In the genomic region with DNA sequence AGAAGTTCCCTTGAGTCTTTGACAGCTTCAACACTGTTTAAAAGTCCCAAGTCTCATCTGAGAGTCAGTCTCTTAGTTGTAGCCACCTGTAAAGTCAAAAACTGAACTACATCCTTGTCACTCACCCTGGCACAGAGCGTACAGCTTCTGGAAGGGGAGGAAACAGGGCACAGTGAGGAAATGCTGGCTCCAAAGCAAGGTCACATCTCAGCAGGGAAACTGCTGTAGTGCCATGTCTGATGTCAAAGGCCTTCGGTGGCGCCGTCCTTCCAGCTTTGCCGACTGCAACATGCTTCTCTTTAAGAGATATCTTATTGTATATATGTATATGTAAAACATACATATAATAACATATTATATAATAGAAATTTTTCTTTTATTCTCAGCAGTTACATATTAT, we compare ENCODE assay signal across 23 mouse cellular contexts.
A peak's percentile ranks its signal among the peaks of the same experiment; 100 is the strongest.
DNase-seq lines count a peak whose midpoint lies in the region; ATAC-seq and TF ChIP-seq lines count a peak whose summit lies in the region.
"Had no signal": no experiment of that assay in that cellular context is flagged by ENCODE, and none has a peak within 500 bp of the region (broad histone marks: within the 10 kb centered on the region; RNA-seq: fewer than 3 reads in every experiment).

No protein-coding gene starts in this region.

- H3K9ac ChIP-seq in forebrain, postnatal 0 days: no peak overlapping the region
- H3K9ac ChIP-seq: forebrain, embryonic 13.5 days; intestine, embryonic 15.5 days; limb, embryonic 12.5 days; liver, postnatal 0 days; midbrain, embryonic 12.5 days had no signal

- H3K27me3 ChIP-seq in cerebellum, adult 2 months (ENCODE audit: control insufficient read depth, insufficient read depth, low read length): no peaks in the 10 kb centered on the region
- H3K27me3 ChIP-seq in forebrain, postnatal 0 days (ENCODE audit: insufficient read depth, low read length): no peaks in the 10 kb centered on the region
- H3K27me3 ChIP-seq: forebrain, embryonic 13.5 days; intestine, embryonic 15.5 days; limb, embryonic 12.5 days; midbrain, embryonic 12.5 days had no signal

- 13% methylated on average over 5 of the region's 5 CpGs for WGBS in cerebellum, adult 2 months
- 84% methylated on average over 5 of the region's 5 CpGs for WGBS in forebrain, postnatal 0 days

- H3K36me3 ChIP-seq in forebrain, postnatal 0 days (ENCODE audit: insufficient read depth): no peaks in the 10 kb centered on the region
- H3K36me3 ChIP-seq: hindbrain, embryonic 10.5 days; intestine, embryonic 15.5 days; limb, embryonic 12.5 days; midbrain, embryonic 12.5 days had no signal

- peak; percentile 40 for DNase-seq in adrenal gland, adult 8-10 months
- DNase-seq in adrenal gland, postnatal 10 days: peak; percentile 35
- DNase-seq in cerebellum, adult 2 months: peak; percentile 38 to 58
- peak; percentile 34 to 55 for DNase-seq in cerebellum, postnatal 25 days
- DNase-seq in kidney, postnatal 10 days: no peak
- DNase-seq in layer of hippocampus, adult 9-11 months: no peak
- no peak for DNase-seq in forebrain, postnatal 0 days
- DNase-seq: gastrocnemius, postnatal 10 days; kidney, adult 8-10 months; kidney, postnatal 14 days; layer of hippocampus, postnatal 36 days; liver, postnatal 0 days; right cerebral cortex, postnatal 14 days had no signal

- TF ChIP-seq CTCF in cerebellum, adult 2 months (IDR thresholded peaks at IDR 0.05; ENCODE audit: borderline replicate concordance, insufficient read depth, low read depth, low read length): no peak
- TF ChIP-seq CTCF in forebrain, postnatal 0 days (IDR thresholded peaks at IDR 0.05; ENCODE audit: low read depth): no peak

- H3K9me3 ChIP-seq in forebrain, postnatal 0 days (ENCODE audit: low read length): no peaks in the 10 kb centered on the region
- H3K9me3 ChIP-seq: forebrain, embryonic 13.5 days; hindbrain, embryonic 10.5 days; intestine, embryonic 15.5 days; limb, embryonic 12.5 days; midbrain, embryonic 12.5 days had no signal

- ATAC-seq in forebrain, postnatal 0 days: no peak
- ATAC-seq: forebrain, embryonic 13.5 days; hindbrain, embryonic 16.5 days; intestine, embryonic 15.5 days; liver, postnatal 0 days; lung, postnatal 0 days had no signal

- H3K4me2 ChIP-seq in forebrain, postnatal 0 days (ENCODE audit: low read depth): no peak overlapping the region
- H3K4me2 ChIP-seq: forebrain, embryonic 13.5 days; heart, embryonic 11.5 days; intestine, embryonic 15.5 days; limb, embryonic 12.5 days; liver, embryonic 11.5 days; midbrain, embryonic 12.5 days had no signal

- no peak overlapping the region for H3K4me3 ChIP-seq in cerebellum, adult 2 months (replicated peaks; ENCODE audit: insufficient read depth, low read depth, low read length)
- no peak overlapping the region for H3K4me3 ChIP-seq in forebrain, postnatal 0 days (ENCODE audit: low read depth, low read length)
- H3K4me3 ChIP-seq: forebrain, embryonic 13.5 days; hindbrain, embryonic 10.5 days; intestine, embryonic 15.5 days; limb, embryonic 12.5 days; midbrain, embryonic 12.5 days had no signal

- H3K27ac ChIP-seq in cerebellum, adult 2 months (ENCODE audit: insufficient read depth, low read length): no peak overlapping the region
- H3K27ac ChIP-seq in forebrain, postnatal 0 days (ENCODE audit: low read depth, low read length): no peak overlapping the region
- H3K27ac ChIP-seq: forebrain, embryonic 13.5 days; hindbrain, embryonic 10.5 days; intestine, embryonic 15.5 days; limb, embryonic 12.5 days; macrophage; midbrain, embryonic 12.5 days had no signal

- peaks cover 12% of the 10 kb centered on the region for H3K4me1 ChIP-seq in cerebellum, adult 2 months (ENCODE audit: control insufficient read depth, insufficient read depth, low read length)
- H3K4me1 ChIP-seq in forebrain, postnatal 0 days (ENCODE audit: insufficient read depth): no peaks in the 10 kb centered on the region
- H3K4me1 ChIP-seq: forebrain, embryonic 13.5 days; intestine, embryonic 15.5 days had no signal

- TF ChIP-seq POLR2A in cerebellum, adult 2 months (IDR thresholded peaks at IDR 0.05; ENCODE audit: borderline replicate concordance, insufficient read depth, low read length): no peak

Comparison
In these comparisons a context has a peak if more than half of its experiments do, and no peak if none do; other contexts are left out.
1. DNase-seq: peak in adrenal gland, adult 8-10 months (single experiment), adrenal gland, postnatal 10 days (single experiment), cerebellum, adult 2 months (2 of 2) and cerebellum, postnatal 25 days (2 of 2); none in kidney, postnatal 10 days (single experiment), layer of hippocampus, adult 9-11 months (single experiment) and forebrain, postnatal 0 days (single experiment).